Mouse (Mus musculus): ENCODE measurements around the gene Gm10024. TPM values are rescaled to one million over a fixed set of nuclear protein-coding genes. Genes with fewer than 3 reads are reported as not detected.
"Not testable (repeated sequence)": the region's sequence is repeated elsewhere in the genome, so short reads cannot be mapped to it uniquely, and the experiment has no call there.

The Gm10024 gene
- not detected in 2 replicates for polyA plus RNA-seq (2016; fragmentation: Nextera tagmentation; extraction: Ambion mirVana)

GRCm38 (mm10) chr10:77711157-77711556 lies at the start of gene Gm10024:
Gene Gm10024 (plus strand): TSS chr10:77711457.
- H3K36me3 ChIP-seq; H3K4me3 ChIP-seq; DNase-seq (ENCODE audit: low spot score); H3K27ac ChIP-seq; H3K27me3 ChIP-seq (ENCODE audit: insufficient read depth, poor library complexity, severe bottlenecking); H3K4me1 ChIP-seq (replicated peaks): not testable (repeated sequence)
- peaks cover 16% of the 10 kb centered on the region; the same call in 1 of the 2 replicates for H3K9me3 ChIP-seq

GRCm38 (mm10) chr10:77663949-77664665 lies 47.1 kb upstream of the Gm10024 start:
- H3K27me3 ChIP-seq (ENCODE audit: insufficient read depth, poor library complexity, severe bottlenecking): peaks cover 12% of the 10 kb centered on the region
- WGBS: 60% methylated on average over 43 of the region's 43 CpGs

GRCm38 (mm10) chr10:77666342-77666741 lies 44.9 kb upstream of the Gm10024 start:
- H3K27ac ChIP-seq: no peak overlapping the region
- no peaks in the 10 kb centered on the region for H3K36me3 ChIP-seq
- no peaks in the 10 kb centered on the region for H3K9me3 ChIP-seq
- H3K27me3 ChIP-seq (ENCODE audit: insufficient read depth, poor library complexity, severe bottlenecking): peaks cover 12% of the 10 kb centered on the region
- DNase-seq (ENCODE audit: low spot score): no peak
- WGBS: 83% methylated on average over 8 of the region's 8 CpGs
- no peak overlapping the region for H3K4me3 ChIP-seq
- 0 out of 2 replicates have a peak, but pooled peaks cover 3% of the 10 kb centered on the region for H3K4me1 ChIP-seq (replicated peaks)

More at GRCm38 (mm10) chr10:77663949-77664665, 47.1 kb upstream of the Gm10024 start:
- H3K4me3 ChIP-seq: no peak overlapping the region
- no peak for DNase-seq (ENCODE audit: low spot score)
- H3K4me1 ChIP-seq (replicated peaks): 0 out of 2 replicates have a peak, but pooled peaks cover 3% of the 10 kb centered on the region
- peaks cover 10% of the 10 kb centered on the region; the same call in 1 of the 2 replicates for H3K9me3 ChIP-seq
- no peak overlapping the region for H3K27ac ChIP-seq
- H3K36me3 ChIP-seq: no peaks in the 10 kb centered on the region

- Histone ChIP-seq H3K36me3 (no peaks in the 10 kb centered on the region), H3K4me1 (replicated peaks) (0 out of 2 replicates have a peak, but pooled peaks cover 3% of the 10 kb centered on the region), H3K27me3 (ENCODE audit: insufficient read depth, poor library complexity, severe bottlenecking) (peaks cover 12% of the 10 kb centered on the region), H3K9me3 (no peaks in the 10 kb centered on the region), H3K27ac (no peak overlapping the region), H3K4me3 (no peak overlapping the region)
- 82% methylated on average over 4 of the region's 4 CpGs for WGBS
- DNase-seq (ENCODE audit: low spot score): no peak
Measured at GRCm38 (mm10) chr10:77667402-77667801, 43.9 kb upstream of the Gm10024 start.

- Histone ChIP-seq H3K27me3 (ENCODE audit: insufficient read depth, poor library complexity, severe bottlenecking) (peaks cover 10% of the 10 kb centered on the region), H3K9me3 (no peaks in the 10 kb centered on the region), H3K4me3 (no peak overlapping the region), H3K4me1 (replicated peaks) (peaks cover 13% of the 10 kb centered on the region), H3K27ac (peak overlapping the region; percentile 18; the same call in 1 of the 2 replicates), H3K36me3 (no peaks in the 10 kb centered on the region)
- DNase-seq (ENCODE audit: low spot score): no peak
- 76% methylated on average over 4 of the region's 4 CpGs for WGBS
Measured at GRCm38 (mm10) chr10:77670710-77671109, 40.5 kb upstream of the Gm10024 start.

GRCm38 (mm10) chr10:77671519-77671918 lies 39.7 kb upstream of the Gm10024 start:
- Histone ChIP-seq H3K27ac (no peak overlapping the region), H3K9me3 (no peaks in the 10 kb centered on the region), H3K4me3 (no peak overlapping the region), H3K4me1 (replicated peaks) (peaks cover 13% of the 10 kb centered on the region), H3K36me3 (no peaks in the 10 kb centered on the region), H3K27me3 (ENCODE audit: insufficient read depth, poor library complexity, severe bottlenecking) (peaks cover 18% of the 10 kb centered on the region)
- WGBS: 81% methylated on average over 4 of the region's 4 CpGs
- DNase-seq (ENCODE audit: low spot score): no peak

GRCm38 (mm10) chr10:77673765-77674164 lies 37.5 kb upstream of the Gm10024 start:
- Histone ChIP-seq H3K9me3 (no peaks in the 10 kb centered on the region), H3K4me3 (no peak overlapping the region), H3K27me3 (ENCODE audit: insufficient read depth, poor library complexity, severe bottlenecking) (peaks cover 41% of the 10 kb centered on the region), H3K36me3 (no peaks in the 10 kb centered on the region), H3K4me1 (replicated peaks) (peaks cover 26% of the 10 kb centered on the region), H3K27ac (no peak overlapping the region)
- no peak for DNase-seq (ENCODE audit: low spot score)
- WGBS: 61% methylated on average over 13 of the region's 13 CpGs

- peaks cover 26% of the 10 kb centered on the region for H3K4me1 ChIP-seq (replicated peaks)
- under 1% methylated on average over 35 of the region's 35 CpGs for WGBS
Measured at GRCm38 (mm10) chr10:77677562-77677961, 33.7 kb upstream of the Gm10024 start.

GRCm38 (mm10) chr10:77682994-77683393 lies 28.3 kb upstream of the Gm10024 start:
- Histone ChIP-seq H3K27ac (no peak overlapping the region), H3K9me3 (no peaks in the 10 kb centered on the region), H3K4me3 (no peak overlapping the region), H3K4me1 (replicated peaks) (peaks cover 30% of the 10 kb centered on the region), H3K27me3 (ENCODE audit: insufficient read depth, poor library complexity, severe bottlenecking) (peaks cover 73% of the 10 kb centered on the region), H3K36me3 (no peaks in the 10 kb centered on the region)
- WGBS: 77% methylated on average over 7 of the region's 7 CpGs
- no peak for DNase-seq (ENCODE audit: low spot score)

More at GRCm38 (mm10) chr10:77677562-77677961, 33.7 kb upstream of the Gm10024 start:
- Histone ChIP-seq H3K4me3 (peak overlapping the region; percentile 49), H3K36me3 (no peaks in the 10 kb centered on the region), H3K9me3 (no peaks in the 10 kb centered on the region), H3K27ac (no peak overlapping the region), H3K27me3 (ENCODE audit: insufficient read depth, poor library complexity, severe bottlenecking) (peaks cover 54% of the 10 kb centered on the region)
- peak; percentile 36 for DNase-seq (ENCODE audit: low spot score)

- Histone ChIP-seq H3K27me3 (ENCODE audit: insufficient read depth, poor library complexity, severe bottlenecking) (peaks cover 73% of the 10 kb centered on the region), H3K4me1 (replicated peaks) (peaks cover 31% of the 10 kb centered on the region), H3K36me3 (no peaks in the 10 kb centered on the region), H3K9me3 (no peaks in the 10 kb centered on the region), H3K4me3 (no peak overlapping the region), H3K27ac (no peak overlapping the region)
- no peak for DNase-seq (ENCODE audit: low spot score)
- 40% methylated on average over 8 of the region's 8 CpGs for WGBS
Measured at GRCm38 (mm10) chr10:77684181-77684580, 27.1 kb upstream of the Gm10024 start.

- Histone ChIP-seq H3K27ac (no peak within 1 kb of the TSS), H3K4me1 (replicated peaks) (peaks cover 43% of the 10 kb centered on the region), H3K27me3 (ENCODE audit: insufficient read depth, poor library complexity, severe bottlenecking) (peaks cover 64% of the 10 kb centered on the region), H3K9me3 (no peaks in the 10 kb centered on the region), H3K4me3 (no peak within 1 kb of the TSS), H3K36me3 (no peaks in the 10 kb centered on the region)
- no peak for DNase-seq (ENCODE audit: low spot score)
- 6% methylated on average over 22 of the region's 22 CpGs for WGBS
Measured at GRCm38 (mm10) chr10:77685895-77686664, 25.2 kb upstream of the Gm10024 start, which contains the start of gene Tspear. Gene Tspear (plus strand): TSS chr10:77686569.

- no peaks in the 10 kb centered on the region for H3K9me3 ChIP-seq
- no peaks in the 10 kb centered on the region for H3K36me3 ChIP-seq
- DNase-seq (ENCODE audit: low spot score): no peak
- H3K27ac ChIP-seq: no peak overlapping the region
- no peak overlapping the region for H3K4me3 ChIP-seq
- H3K27me3 ChIP-seq (ENCODE audit: insufficient read depth, poor library complexity, severe bottlenecking): peaks cover 64% of the 10 kb centered on the region
- peaks cover 43% of the 10 kb centered on the region for H3K4me1 ChIP-seq (replicated peaks)
- 26% methylated on average over 10 of the region's 10 CpGs for WGBS
Measured at GRCm38 (mm10) chr10:77687021-77687420, 24.2 kb upstream of the Gm10024 start.

GRCm38 (mm10) chr10:77690356-77690807 lies 20.9 kb upstream of the Gm10024 start, which contains the start of gene Gm19402:
Gene Gm19402 (minus strand): TSS chr10:77690757.
- not testable (repeated sequence) for H3K9me3 ChIP-seq; H3K36me3 ChIP-seq; DNase-seq (ENCODE audit: low spot score); H3K4me3 ChIP-seq
- H3K27ac ChIP-seq: 0 out of 2 replicates have a peak within 1 kb of the TSS, but pooled peaks have one; percentile 4
- WGBS: 62% methylated on average over 3 of the region's 3 CpGs
- H3K27me3 ChIP-seq (ENCODE audit: insufficient read depth, poor library complexity, severe bottlenecking): peaks cover 39% of the 10 kb centered on the region
- peaks cover 38% of the 10 kb centered on the region for H3K4me1 ChIP-seq (replicated peaks)
